Mouse (Mus musculus) hindbrain, embryonic 16.5 days (tissue): ENCODE measurements at regions not wholly inside any gene's neighbourhood (a gene's known extent, or its start where the extent isn't known, plus 50 kb on each side); places are given as distances from the start of the nearest gene placed in this dataset.
A peak's percentile ranks its signal among the peaks of the same experiment; 100 is the strongest.

Experiments
- ATAC-seq: fragments of 200-750 bp; cut with Nextera tagmentation; 2 replicates; pipeline ENCODE4 v1.8.0; 2017; ENCODE audit warnings: moderate TSS enrichment, moderate library complexity
- H3K27ac ChIP-seq: fragments of 300-500 bp; sonication (generic); 2 replicates; pipeline ENCODE4 v1.5.1; 2014; ENCODE audit warnings: low read depth, mild to moderate bottlenecking, control low read depth, low read length, moderate library complexity
- H3K27me3 ChIP-seq: fragments of 300-500 bp; sonication (generic); replicated peaks from 2 replicates; pipeline ENCODE4 v1.6.1; 2014; ENCODE audit warnings: low read length; ENCODE audit not compliant: control insufficient read depth, insufficient read depth
- H3K36me3 ChIP-seq: fragments of 300-500 bp; sonication (generic); 2 replicates; pipeline ENCODE4 v1.6.1; 2014; ENCODE audit warnings: mild to moderate bottlenecking, low read length, moderate library complexity, mixed read lengths; ENCODE audit not compliant: control insufficient read depth, insufficient read depth
- H3K4me1 ChIP-seq: fragments of 300-500 bp; sonication (generic); 2 replicates; pipeline ENCODE4 v1.6.1; 2014; ENCODE audit warnings: low read depth, low read length; ENCODE audit not compliant: control insufficient read depth, insufficient read depth
- H3K4me2 ChIP-seq: fragments of 300-500 bp; sonication (generic); 2 replicates; pipeline ENCODE4 v1.6.1; 2014; ENCODE audit warnings: mild to moderate bottlenecking, low read length, control low read depth, moderate library complexity
- H3K4me3 ChIP-seq: fragments of 300-500 bp; sonication (generic); 2 replicates; pipeline ENCODE4 v1.5.1; 2014; ENCODE audit warnings: mild to moderate bottlenecking, low read length, control low read depth, moderate library complexity
- H3K9ac ChIP-seq: fragments of 300-500 bp; sonication (generic); 2 replicates; pipeline ENCODE4 v1.6.1; 2014; ENCODE audit warnings: low read depth, mild to moderate bottlenecking, control low read depth, low read length, moderate library complexity
- H3K9me3 ChIP-seq: fragments of 300-500 bp; sonication (generic); 2 replicates; pipeline ENCODE4 v1.6.1; 2014; ENCODE audit warnings: mild to moderate bottlenecking, low read length, moderate library complexity; ENCODE audit not compliant: control insufficient read depth
- WGBS: fragments of 180-500 bp; shearing (Covaris S2); extraction: QIAGEN DNeasy Blood & Tissue Kit; methylation state at CpG from one replicate; pipeline ENCODE4 v1.1.7; 2014; 5-methylcytosine and 5-hydroxymethylcytosine counted together

DNA sequence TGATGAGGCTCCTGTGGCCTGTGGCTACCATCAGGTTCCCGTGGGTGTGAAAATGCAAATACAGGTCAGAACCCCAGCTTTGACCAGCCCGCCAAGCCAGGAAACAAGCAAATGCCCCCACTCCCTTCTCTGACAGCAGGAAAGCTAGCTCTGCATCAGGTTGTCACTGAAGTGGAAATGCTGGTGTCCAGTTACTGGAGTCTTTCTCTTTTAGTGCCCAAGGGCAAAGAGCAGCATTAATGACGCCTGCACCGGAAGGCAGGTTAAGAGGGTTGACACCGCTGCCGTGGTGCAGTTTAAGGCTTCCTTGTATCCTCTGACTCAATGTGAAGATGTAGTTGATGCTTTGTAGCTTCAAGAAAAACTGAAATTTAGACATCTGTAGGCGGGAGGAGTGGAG is 368.1 kb upstream of the Sall1 start:
- Histone ChIP-seq H3K27ac (no peak overlapping the region), H3K36me3 (no peaks in the 10 kb centered on the region), H3K4me3 (no peak overlapping the region), H3K4me2 (no peak overlapping the region), H3K9me3 (no peaks in the 10 kb centered on the region), H3K4me1 (no peaks in the 10 kb centered on the region), H3K27me3 (no peaks in the 10 kb centered on the region), H3K9ac (no peak overlapping the region)
- ATAC-seq, result no peak
- 38% methylated on average over 7 of the region's 7 CpGs for WGBS

DNA sequence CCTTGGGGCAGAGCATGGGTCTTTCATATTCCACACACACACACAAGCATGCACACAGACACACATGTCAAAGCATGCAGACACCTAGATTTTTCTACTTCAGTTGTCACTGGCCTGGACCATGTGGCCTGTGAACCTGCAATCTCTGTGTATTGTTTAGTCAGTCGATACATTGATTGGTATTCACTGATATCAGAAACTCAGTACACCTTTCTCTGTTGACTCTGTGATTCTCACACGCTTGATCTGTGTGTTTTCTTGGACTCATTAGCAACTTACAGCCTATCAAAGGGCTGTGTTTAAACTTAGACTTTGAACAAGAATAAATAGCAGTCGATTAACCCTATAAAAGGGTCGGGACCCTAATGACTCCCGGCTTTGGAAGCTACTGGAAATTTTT is 362.7 kb upstream of the Sall1 start:
- WGBS, result 92% methylated on average over 5 of the region's 5 CpGs
- no peaks in the 10 kb centered on the region for H3K27me3 ChIP-seq
- H3K4me3 ChIP-seq, result no peak overlapping the region
- ATAC-seq, result no peak
- H3K9me3 ChIP-seq, result no peaks in the 10 kb centered on the region
- no peaks in the 10 kb centered on the region for H3K4me1 ChIP-seq
- H3K36me3 ChIP-seq, result no peaks in the 10 kb centered on the region
- no peak overlapping the region for H3K27ac ChIP-seq
- no peak overlapping the region for H3K9ac ChIP-seq
- H3K4me2 ChIP-seq, result no peak overlapping the region

DNA sequence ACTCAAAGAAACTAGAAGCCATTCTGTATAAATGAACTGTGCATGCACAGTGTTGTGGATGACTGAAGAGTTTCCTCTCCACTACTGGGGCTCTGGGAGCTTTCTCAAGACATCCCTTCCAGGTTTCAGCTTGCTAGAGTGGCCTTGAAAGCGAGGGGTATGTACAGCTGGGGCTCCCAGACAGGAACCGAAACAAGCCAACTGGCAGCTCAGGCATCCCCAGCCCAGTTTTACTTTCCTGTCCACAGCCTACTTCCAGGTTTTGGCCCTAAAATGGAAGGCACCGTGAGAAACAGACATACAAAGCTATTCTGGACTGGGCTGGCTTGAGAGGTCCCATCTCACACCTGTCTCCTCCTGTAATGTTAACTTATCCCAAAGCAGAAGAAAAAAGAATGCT is 360.3 kb upstream of the Sall1 start:
- Histone ChIP-seq H3K27ac (no peak overlapping the region), H3K9ac (no peak overlapping the region), H3K27me3 (no peaks in the 10 kb centered on the region), H3K4me2 (no peak overlapping the region), H3K4me3 (no peak overlapping the region), H3K36me3 (no peaks in the 10 kb centered on the region), H3K9me3 (no peaks in the 10 kb centered on the region), H3K4me1 (no peaks in the 10 kb centered on the region)
- no peak for ATAC-seq
- 78% methylated on average over 3 of the region's 3 CpGs for WGBS

DNA sequence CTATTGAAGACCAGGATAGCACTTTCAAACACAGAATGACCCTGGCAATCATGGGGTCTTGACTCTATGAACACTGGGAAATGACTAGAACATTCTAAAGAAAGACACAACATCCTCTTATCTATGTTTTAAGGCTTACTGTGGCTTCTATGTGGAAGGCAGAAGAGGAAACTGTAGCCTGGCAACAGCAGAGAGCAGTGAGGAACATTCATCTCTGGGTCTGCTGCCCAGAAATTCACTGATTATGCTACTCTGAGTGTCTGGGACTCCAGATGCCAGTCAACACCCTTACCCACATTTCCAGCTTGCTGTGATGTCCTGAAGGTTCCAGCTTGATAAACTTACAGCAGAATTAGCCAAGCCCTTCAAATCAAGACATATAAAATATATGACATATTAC is 352.7 kb upstream of the Sall1 start:
- H3K27me3 ChIP-seq, result no peaks in the 10 kb centered on the region
- no peaks in the 10 kb centered on the region for H3K4me1 ChIP-seq
- no peak overlapping the region for H3K4me2 ChIP-seq
- no peak overlapping the region for H3K27ac ChIP-seq
- H3K9me3 ChIP-seq, result no peaks in the 10 kb centered on the region
- no peak overlapping the region for H3K9ac ChIP-seq
- no peak overlapping the region for H3K4me3 ChIP-seq
- ATAC-seq, result no peak
- H3K36me3 ChIP-seq, result no peaks in the 10 kb centered on the region

DNA sequence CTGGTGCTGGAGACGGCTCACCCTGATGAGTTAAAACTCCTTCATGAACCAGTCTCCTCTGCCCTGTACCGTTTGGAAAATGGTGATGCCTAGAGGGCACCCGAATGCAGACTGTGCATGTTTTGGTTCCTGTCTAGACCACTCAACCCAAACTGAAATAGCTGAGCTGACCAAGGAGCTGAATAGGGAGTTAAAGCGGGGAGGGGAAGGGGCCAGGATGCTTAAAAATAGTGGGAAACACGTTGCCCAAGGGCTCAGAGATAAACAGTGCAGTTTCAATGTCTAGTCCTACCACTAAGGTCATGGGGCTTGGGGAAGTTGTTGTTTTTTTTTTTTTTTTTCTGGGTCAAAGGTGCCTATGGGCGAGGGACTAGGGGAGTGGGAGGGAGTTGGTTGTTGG is 348.8 kb upstream of the Sall1 start:
- H3K36me3 ChIP-seq, result no peaks in the 10 kb centered on the region
- H3K27ac ChIP-seq, result no peak overlapping the region
- H3K4me2 ChIP-seq, result no peak overlapping the region
- peaks cover 4% of the 10 kb centered on the region; the same call in 1 of the 2 replicates for H3K4me1 ChIP-seq
- ATAC-seq, result no peak
- H3K9me3 ChIP-seq, result no peaks in the 10 kb centered on the region
- no peak overlapping the region for H3K9ac ChIP-seq
- 80% methylated on average over 6 of the region's 6 CpGs for WGBS
- no peaks in the 10 kb centered on the region for H3K27me3 ChIP-seq
- H3K4me3 ChIP-seq, result no peak overlapping the region

DNA sequence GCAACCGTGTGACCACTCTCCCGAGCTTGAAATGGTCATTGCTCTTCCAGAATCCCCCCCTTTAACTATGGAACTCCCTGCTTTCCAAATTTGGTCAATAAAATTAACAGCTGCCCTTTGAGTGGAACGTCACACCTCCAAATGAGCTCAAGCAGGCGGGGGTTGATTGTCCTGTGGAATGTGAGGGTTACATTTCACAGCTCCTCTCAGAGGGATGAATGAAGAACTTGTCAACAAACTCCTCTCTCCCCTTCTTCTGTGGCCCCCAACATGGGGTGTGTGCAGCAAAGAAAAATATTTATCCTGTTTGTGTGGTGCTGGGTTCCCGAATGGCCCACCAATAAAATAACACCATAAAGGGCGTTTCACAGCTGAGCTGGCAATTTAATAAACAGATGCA is 344.8 kb upstream of the Sall1 start:
- H3K9me3 ChIP-seq, result no peaks in the 10 kb centered on the region
- H3K4me3 ChIP-seq, result no peak overlapping the region
- peaks cover 8% of the 10 kb centered on the region; the same call in 1 of the 2 replicates for H3K4me1 ChIP-seq
- H3K36me3 ChIP-seq, result no peaks in the 10 kb centered on the region
- no peak for ATAC-seq
- H3K9ac ChIP-seq, result no peak overlapping the region
- no peak overlapping the region for H3K27ac ChIP-seq
- H3K4me2 ChIP-seq, result no peak overlapping the region
- H3K27me3 ChIP-seq, result no peaks in the 10 kb centered on the region
- WGBS, result 29% methylated on average over 6 of the region's 6 CpGs

DNA sequence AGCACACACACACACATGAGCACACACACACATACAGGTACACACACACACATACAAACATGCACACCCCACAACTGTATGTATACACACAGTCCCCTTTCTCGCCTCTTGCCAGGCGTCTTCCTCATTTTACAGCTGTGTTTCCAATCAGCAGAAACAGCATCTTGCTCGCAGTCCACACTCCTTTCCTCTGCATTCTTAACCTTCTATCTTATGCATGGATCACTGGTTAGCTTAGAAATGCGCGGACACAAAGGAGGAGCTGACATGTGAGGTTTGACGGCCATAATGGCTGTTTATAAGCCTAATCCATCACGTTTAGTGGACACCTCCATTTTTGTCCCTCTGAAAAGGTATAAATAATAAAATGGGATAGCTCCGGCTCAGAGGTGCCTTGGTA is 343.3 kb upstream of the Sall1 start:
- no peak for ATAC-seq
- 22% methylated on average over 8 of the region's 8 CpGs for WGBS

DNA sequence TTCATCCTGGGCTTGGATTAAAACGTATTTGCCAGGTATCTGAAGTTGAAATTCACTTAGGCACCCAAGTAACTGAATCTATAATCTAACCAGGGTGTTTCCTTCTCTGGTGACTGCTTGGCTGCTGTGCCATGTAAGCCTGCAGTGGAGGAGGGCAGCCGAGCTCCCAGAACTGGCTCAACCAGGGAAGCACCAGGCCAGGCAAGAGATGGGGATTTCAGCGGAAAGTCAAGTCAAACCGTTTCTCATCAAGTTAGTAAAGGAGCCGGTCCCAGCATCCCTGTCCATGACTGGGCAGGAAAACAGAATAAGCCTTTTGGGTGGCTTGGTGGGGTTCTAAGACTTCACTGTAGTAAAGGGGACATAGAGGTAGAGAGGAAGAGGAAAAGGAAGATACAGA is 341.1 kb upstream of the Sall1 start:
- no peak overlapping the region for H3K9ac ChIP-seq
- no peaks in the 10 kb centered on the region for H3K9me3 ChIP-seq
- 0 out of 2 replicates have a peak, but pooled peaks cover 2% of the 10 kb centered on the region for H3K27me3 ChIP-seq
- H3K36me3 ChIP-seq, result no peaks in the 10 kb centered on the region
- H3K4me2 ChIP-seq, result no peak overlapping the region
- peaks cover 8% of the 10 kb centered on the region; the same call in 1 of the 2 replicates for H3K4me1 ChIP-seq
- WGBS, result 83% methylated on average over 5 of the region's 5 CpGs
- no peak for ATAC-seq
- no peak overlapping the region for H3K27ac ChIP-seq
- no peak overlapping the region for H3K4me3 ChIP-seq

More for the DNA sequence above, 343.3 kb upstream of the Sall1 start:
- Histone ChIP-seq H3K27me3 (0 out of 2 replicates have a peak, but pooled peaks cover 2% of the 10 kb centered on the region), H3K36me3 (no peaks in the 10 kb centered on the region), H3K4me1 (peaks cover 8% of the 10 kb centered on the region; the same call in 1 of the 2 replicates), H3K4me3 (no peak overlapping the region), H3K27ac (no peak overlapping the region), H3K9me3 (no peaks in the 10 kb centered on the region), H3K9ac (no peak overlapping the region), H3K4me2 (peak overlapping the region; percentile 6; the same call in 1 of the 2 replicates)

DNA sequence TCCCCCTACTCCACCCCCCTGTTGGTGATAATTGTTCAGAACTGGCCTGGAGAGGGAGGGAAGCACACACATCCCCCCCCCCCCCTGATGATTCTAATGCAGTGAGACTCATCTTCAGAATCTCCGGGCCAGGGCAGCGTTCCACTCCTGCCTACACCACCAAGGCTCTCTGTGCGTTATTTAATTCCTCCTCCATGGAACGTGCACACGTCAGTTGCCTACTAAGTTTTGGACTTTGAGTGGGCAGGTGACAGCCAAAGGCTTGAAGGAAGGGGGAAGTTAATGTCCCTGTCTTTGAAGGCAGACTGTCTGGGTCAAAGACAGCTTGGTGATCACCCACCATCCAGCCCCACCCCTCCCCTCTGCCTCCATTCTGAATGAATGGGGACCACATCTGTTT is 339.8 kb upstream of the Sall1 start:
- H3K36me3 ChIP-seq, result no peaks in the 10 kb centered on the region
- no peaks in the 10 kb centered on the region for H3K9me3 ChIP-seq
- peaks cover 8% of the 10 kb centered on the region; the same call in 1 of the 2 replicates for H3K4me1 ChIP-seq
- no peak overlapping the region for H3K4me2 ChIP-seq
- no peak overlapping the region for H3K9ac ChIP-seq
- 0 out of 2 replicates have a peak, but pooled peaks cover 2% of the 10 kb centered on the region for H3K27me3 ChIP-seq
- 40% methylated on average over 5 of the region's 5 CpGs for WGBS
- H3K4me3 ChIP-seq, result no peak overlapping the region
- no peak for ATAC-seq
- H3K27ac ChIP-seq, result no peak overlapping the region
